15 mouse cellular contexts compared by ENCODE assay signal in the genomic region with DNA sequence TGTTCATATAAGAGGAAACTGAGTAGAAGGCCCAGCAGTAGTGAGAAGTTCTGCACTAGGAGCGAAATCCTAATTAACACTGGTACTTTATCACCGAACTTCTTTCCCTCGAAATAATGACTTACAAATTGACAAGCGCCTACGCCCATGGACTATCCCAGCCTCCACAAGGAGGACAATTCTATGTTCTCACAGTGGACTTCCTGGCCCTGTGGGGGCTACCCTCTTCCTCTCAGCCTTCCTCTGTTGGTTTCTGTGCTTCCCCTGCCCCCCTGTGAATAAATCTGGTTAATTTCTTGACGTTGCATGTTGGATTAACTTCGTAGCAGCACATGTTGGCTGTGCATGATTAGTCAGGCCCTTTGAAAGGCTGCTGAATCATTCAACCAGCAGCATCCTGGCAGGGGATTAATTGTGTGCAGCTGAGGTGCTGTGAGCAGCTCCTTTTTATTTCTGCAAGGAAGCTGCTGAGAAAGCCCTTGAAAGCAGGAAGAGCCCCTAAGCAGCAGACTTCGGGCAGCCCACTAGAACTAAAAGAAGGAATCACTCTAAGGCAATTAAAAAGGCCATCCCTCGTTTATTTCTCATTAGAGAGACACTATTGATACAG.
DNase-seq lines count a peak whose midpoint lies in the region; ATAC-seq and TF ChIP-seq lines count a peak whose summit lies in the region.
"Had no signal": no experiment of that assay in that cellular context is flagged by ENCODE, and none has a peak within 500 bp of the region (broad histone marks: within the 10 kb centered on the region; RNA-seq: fewer than 3 reads in every experiment).

No protein-coding gene starts in this region.

- peak; percentile 58 for ATAC-seq in midbrain, embryonic 11.5 days (ENCODE audit: low FRiP score)
- no peak for ATAC-seq in midbrain, embryonic 15.5 days (replicated peaks)
- ATAC-seq in embryonic facial prominence, embryonic 11.5 days (replicated peaks; ENCODE audit: insufficient number of reproducible peaks, low FRiP score, low TSS enrichment, low read depth) = no peak
- ATAC-seq in hindbrain, postnatal 0 days = no peak
- ATAC-seq: intestine, postnatal 0 days had no signal

- WGBS in midbrain, embryonic 11.5 days = 28% methylated on average over 9 of the region's 9 CpGs
- 28% methylated on average over 9 of the region's 9 CpGs for WGBS in midbrain, embryonic 15.5 days
- WGBS in embryonic facial prominence, embryonic 11.5 days = 52% methylated on average over 9 of the region's 9 CpGs
- 37% methylated on average over 9 of the region's 9 CpGs for WGBS in hindbrain, postnatal 0 days

- no peaks in the 10 kb centered on the region for H3K9me3 ChIP-seq in midbrain, embryonic 11.5 days (ENCODE audit: control insufficient read depth, low read length)
- no peaks in the 10 kb centered on the region for H3K9me3 ChIP-seq in midbrain, embryonic 15.5 days
- H3K9me3 ChIP-seq in embryonic facial prominence, embryonic 11.5 days (replicated peaks; ENCODE audit: control insufficient read depth, low read length) = no peaks in the 10 kb centered on the region
- no peaks in the 10 kb centered on the region for H3K9me3 ChIP-seq in hindbrain, postnatal 0 days (ENCODE audit: low read length)
- H3K9me3 ChIP-seq: stomach, embryonic 15.5 days had no signal

- no peak for TF ChIP-seq CTCF in hindbrain, postnatal 0 days (IDR thresholded peaks at IDR 0.05; ENCODE audit: low read depth)

- no peaks in the 10 kb centered on the region for H3K27me3 ChIP-seq in midbrain, embryonic 11.5 days (ENCODE audit: control insufficient read depth, insufficient read depth, low read length)
- H3K27me3 ChIP-seq in midbrain, embryonic 15.5 days (replicated peaks) = no peaks in the 10 kb centered on the region
- no peaks in the 10 kb centered on the region for H3K27me3 ChIP-seq in embryonic facial prominence, embryonic 11.5 days (ENCODE audit: control insufficient read depth, insufficient read depth, low read length)
- H3K27me3 ChIP-seq in hindbrain, postnatal 0 days (ENCODE audit: insufficient read depth, low read length) = no peaks in the 10 kb centered on the region
- H3K27me3 ChIP-seq: stomach, embryonic 15.5 days had no signal

- peaks cover 24% of the 10 kb centered on the region for H3K4me1 ChIP-seq in midbrain, embryonic 11.5 days (ENCODE audit: control insufficient read depth, insufficient read depth, low read length)
- peaks cover 19% of the 10 kb centered on the region for H3K4me1 ChIP-seq in midbrain, embryonic 15.5 days
- no peaks in the 10 kb centered on the region for H3K4me1 ChIP-seq in embryonic facial prominence, embryonic 11.5 days (ENCODE audit: control insufficient read depth, insufficient read depth, low read length)
- no peaks in the 10 kb centered on the region for H3K4me1 ChIP-seq in hindbrain, postnatal 0 days (ENCODE audit: insufficient read depth, low read length)

- no peak overlapping the region for H3K9ac ChIP-seq in midbrain, embryonic 11.5 days (ENCODE audit: low read length)
- H3K9ac ChIP-seq in midbrain, embryonic 15.5 days = no peak overlapping the region
- H3K9ac ChIP-seq in embryonic facial prominence, embryonic 11.5 days (replicated peaks; ENCODE audit: low read length) = no peak overlapping the region
- no peak overlapping the region for H3K9ac ChIP-seq in hindbrain, postnatal 0 days (replicated peaks; ENCODE audit: low read length)
- H3K9ac ChIP-seq: stomach, embryonic 15.5 days had no signal

- no peak overlapping the region for H3K4me3 ChIP-seq in midbrain, embryonic 11.5 days (ENCODE audit: low read depth, low read length)
- H3K4me3 ChIP-seq in midbrain, embryonic 15.5 days = no peak overlapping the region
- H3K4me3 ChIP-seq in embryonic facial prominence, embryonic 11.5 days (ENCODE audit: low read depth, low read length) = no peak overlapping the region
- H3K4me3 ChIP-seq in hindbrain, postnatal 0 days (ENCODE audit: low read length) = no peak overlapping the region
- H3K4me3 ChIP-seq: heart, adult 2 months; stomach, embryonic 15.5 days had no signal

- H3K36me3 ChIP-seq in midbrain, embryonic 11.5 days (ENCODE audit: control insufficient read depth, insufficient read depth, low read length) = no peaks in the 10 kb centered on the region
- no peaks in the 10 kb centered on the region for H3K36me3 ChIP-seq in midbrain, embryonic 15.5 days (replicated peaks)
- no peaks in the 10 kb centered on the region for H3K36me3 ChIP-seq in embryonic facial prominence, embryonic 11.5 days (replicated peaks; ENCODE audit: control insufficient read depth, insufficient read depth, low read depth, low read length)
- H3K36me3 ChIP-seq in hindbrain, postnatal 0 days (ENCODE audit: insufficient read depth, low read length) = no peaks in the 10 kb centered on the region
- H3K36me3 ChIP-seq: stomach, embryonic 15.5 days had no signal

- peak overlapping the region; percentile 40 for H3K27ac ChIP-seq in midbrain, embryonic 11.5 days (ENCODE audit: low read depth, low read length)
- no peak overlapping the region; the same call in 1 of the 2 replicates for H3K27ac ChIP-seq in midbrain, embryonic 15.5 days
- H3K27ac ChIP-seq in embryonic facial prominence, embryonic 11.5 days (replicated peaks; ENCODE audit: low read depth, low read length) = no peak overlapping the region
- no peak overlapping the region for H3K27ac ChIP-seq in hindbrain, postnatal 0 days
- H3K27ac ChIP-seq: heart, adult 2 months; macrophage; stomach, embryonic 15.5 days had no signal

- peak; percentile 91 for DNase-seq in midbrain, embryonic 11.5 days (ENCODE audit: low spot score, missing footprints)
- peak; percentile 43 for DNase-seq in embryonic facial prominence, embryonic 11.5 days (ENCODE audit: low spot score)
- peak; percentile 54 for DNase-seq in hindbrain, postnatal 0 days (ENCODE audit: low spot score)
- peak; percentile 31 for DNase-seq in retina, embryonic 14.5 days (ENCODE audit: low spot score)
- no peak for DNase-seq in liver
- no peak for DNase-seq in adrenal gland, postnatal 14 days
- no peak for DNase-seq in testis, postnatal 10 days (ENCODE audit: low spot score)
- DNase-seq: cerebellum, postnatal 14 days; heart, adult 2 months; kidney, postnatal 14 days; thymus, postnatal 4 days had no signal

- H3K4me2 ChIP-seq in midbrain, embryonic 11.5 days = no peak overlapping the region
- no peak overlapping the region for H3K4me2 ChIP-seq in midbrain, embryonic 15.5 days
- H3K4me2 ChIP-seq in embryonic facial prominence, embryonic 11.5 days (ENCODE audit: low read depth, low read length) = no peak overlapping the region
- no peak overlapping the region for H3K4me2 ChIP-seq in hindbrain, postnatal 0 days (ENCODE audit: low read depth, low read length)
- H3K4me2 ChIP-seq: stomach, embryonic 15.5 days had no signal

Comparison
In these comparisons a context has a peak if more than half of its experiments do, and no peak if none do; other contexts are left out.
1. DNase-seq: peak in midbrain, embryonic 11.5 days (single experiment), embryonic facial prominence, embryonic 11.5 days (single experiment), hindbrain, postnatal 0 days (single experiment) and retina, embryonic 14.5 days (single experiment); none in liver (single experiment), adrenal gland, postnatal 14 days (single experiment) and testis, postnatal 10 days (single experiment).